Mouse (Mus musculus) lung, postnatal 0 days (tissue): Measurements from ENCODE around the gene Lamtor2. TPM values are rescaled to one million over a fixed set of nuclear protein-coding genes. Genes with fewer than 3 reads are reported as not detected.

ENCODE experiments used
- ATAC-seq: fragments of 200-750 bp; cut with Nextera tagmentation; 2 replicates; pipeline ENCODE4 v1.8.0; 2017; ENCODE audit warnings: moderate library complexity
- DNase-seq: peaks from one replicate; pipeline ENCODE4 v3.0.0-alpha.2; 2016; ENCODE audit warnings: low spot score
- H3K27ac ChIP-seq: fragments of 300-500 bp; sonication (generic); 2 replicates; pipeline ENCODE4 v1.5.1; 2014; ENCODE audit warnings: antibody characterized with exemption, mild to moderate bottlenecking, low read length, mixed read lengths
- H3K27me3 ChIP-seq: fragments of 300-500 bp; sonication (generic); replicated peaks from 2 replicates; pipeline ENCODE4 v1.6.1; 2014; ENCODE audit warnings: low read length, mixed read lengths; ENCODE audit not compliant: insufficient read depth
- H3K36me3 ChIP-seq: fragments of 300-500 bp; sonication (generic); 2 replicates; pipeline ENCODE4 v1.6.1; 2014; ENCODE audit warnings: low read length, mixed read lengths; ENCODE audit not compliant: insufficient read depth
- H3K4me1 ChIP-seq: fragments of 300-500 bp; sonication (generic); 2 replicates; pipeline ENCODE4 v1.6.1; 2014; ENCODE audit warnings: antibody characterized with exemption, low read depth, low read length, mixed read lengths; ENCODE audit not compliant: insufficient read depth
- H3K4me2 ChIP-seq: fragments of 300-500 bp; sonication (generic); replicated peaks from 2 replicates; pipeline ENCODE4 v1.6.1; 2014; ENCODE audit warnings: low read depth, mild to moderate bottlenecking, low read length, moderate library complexity, mixed read lengths
- H3K4me3 ChIP-seq: fragments of 300-500 bp; sonication (generic); 2 replicates; pipeline ENCODE4 v1.5.1; 2014; ENCODE audit warnings: low read depth, low read length
- H3K9ac ChIP-seq: fragments of 300-500 bp; sonication (generic); replicated peaks from 2 replicates; pipeline ENCODE4 v1.6.1; 2014; ENCODE audit warnings: low read depth, mild to moderate bottlenecking
- H3K9me3 ChIP-seq: fragments of 300-500 bp; sonication (generic); 2 replicates; pipeline ENCODE4 v1.6.1; 2016; ENCODE audit warnings: low read length, mixed read lengths
- CTCF ChIP-seq: IDR thresholded peaks from 2 replicates; pipeline ENCODE4 v1.5.1; 2016; ENCODE audit warnings: antibody characterized with exemption, mild to moderate bottlenecking
- EP300 ChIP-seq: IDR thresholded peaks from 2 replicates; pipeline ENCODE4 v1.6.1; 2016; ENCODE audit warnings: antibody characterized with exemption, mild to moderate bottlenecking, control low read depth
- WGBS: fragments of 180-500 bp; shearing (Covaris S2); extraction: QIAGEN DNeasy Blood & Tissue Kit; methylation state at CpG from one replicate; pipeline ENCODE4 v1.1.7; 2014; 5-methylcytosine and 5-hydroxymethylcytosine counted together
- polyA plus RNA-seq: library from polyadenylated mRNA; unstranded; fragments of >200 nt; fragmentation: Nextera tagmentation; extraction: Ambion mirVana; gene quantifications from 2 replicates; pipeline ENCODE4 v1.2.1, GENCODE M21; 2015

Lamtor2 gene
- polyA plus RNA-seq, 1 experiment from 2014 or later, result 138 TPM

DNA sequence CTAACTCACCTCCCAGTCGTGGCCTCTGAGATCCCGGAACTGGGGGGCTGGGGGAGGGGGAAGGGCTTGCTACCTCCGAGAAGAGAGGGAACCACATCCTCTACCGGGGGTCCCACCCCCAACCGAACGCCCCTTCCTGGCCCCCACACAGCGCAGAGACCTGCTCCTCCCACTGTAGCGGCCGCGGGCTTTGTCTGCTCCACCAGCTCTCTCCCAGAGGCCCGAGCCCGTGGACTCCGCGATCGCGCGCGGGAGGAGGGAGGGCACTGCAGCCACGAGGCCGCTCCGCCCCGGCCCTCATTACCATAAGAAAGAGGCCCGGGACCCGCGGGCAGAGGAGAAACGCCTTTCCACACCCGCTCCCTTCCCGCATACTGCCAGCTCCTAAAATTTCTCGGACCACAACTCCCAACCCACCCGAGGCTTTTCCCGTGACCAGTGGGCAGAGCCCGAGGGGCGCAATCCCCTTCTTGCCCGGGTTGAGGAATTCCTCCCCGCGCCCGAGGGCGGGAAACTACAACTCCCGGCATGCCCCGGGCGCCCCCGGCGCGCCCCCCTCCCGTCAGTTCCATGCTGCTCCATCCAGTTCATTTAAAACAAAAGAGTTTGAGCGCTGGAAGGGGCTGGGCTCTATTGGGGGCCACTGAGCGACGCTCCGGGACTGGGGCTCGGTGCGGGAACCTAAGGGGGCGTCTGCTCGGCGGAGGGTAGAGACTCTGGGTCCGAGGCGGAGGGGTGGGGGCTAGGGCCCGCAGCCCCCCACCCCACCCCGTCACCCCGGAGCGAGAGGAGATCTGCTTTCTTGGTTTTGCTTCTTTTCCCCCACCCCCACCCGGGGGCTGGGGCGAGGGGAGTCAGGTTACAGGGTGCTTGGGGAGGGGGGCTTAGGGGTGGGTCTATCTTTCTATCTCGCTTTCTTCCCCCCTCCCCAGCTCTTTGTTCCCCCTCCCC, 21.3 kb downstream of the Lamtor2 start:
- peaks cover 16% of the 10 kb centered on the region; the same call in 1 of the 2 replicates for H3K4me1 ChIP-seq
- H3K27ac ChIP-seq, result peak overlapping the region; percentile 79
- H3K27me3 ChIP-seq, result no peaks in the 10 kb centered on the region
- TF ChIP-seq CTCF (no peak; the same call in 1 of the 2 replicates), EP300 (0 out of 2 replicates have a peak, but pooled peaks have one; percentile 30)
- peak; percentile 82 for ATAC-seq
- 1% methylated on average over 52 of the region's 63 CpGs for WGBS
- peak overlapping the region; percentile 65 for H3K9ac ChIP-seq
- H3K4me3 ChIP-seq, result peak overlapping the region; percentile 79
- H3K9me3 ChIP-seq, result no peaks in the 10 kb centered on the region
- DNase-seq, result peak; percentile 87
- peak overlapping the region; percentile 98 for H3K4me2 ChIP-seq
- H3K36me3 ChIP-seq, result no peaks in the 10 kb centered on the region

DNA sequence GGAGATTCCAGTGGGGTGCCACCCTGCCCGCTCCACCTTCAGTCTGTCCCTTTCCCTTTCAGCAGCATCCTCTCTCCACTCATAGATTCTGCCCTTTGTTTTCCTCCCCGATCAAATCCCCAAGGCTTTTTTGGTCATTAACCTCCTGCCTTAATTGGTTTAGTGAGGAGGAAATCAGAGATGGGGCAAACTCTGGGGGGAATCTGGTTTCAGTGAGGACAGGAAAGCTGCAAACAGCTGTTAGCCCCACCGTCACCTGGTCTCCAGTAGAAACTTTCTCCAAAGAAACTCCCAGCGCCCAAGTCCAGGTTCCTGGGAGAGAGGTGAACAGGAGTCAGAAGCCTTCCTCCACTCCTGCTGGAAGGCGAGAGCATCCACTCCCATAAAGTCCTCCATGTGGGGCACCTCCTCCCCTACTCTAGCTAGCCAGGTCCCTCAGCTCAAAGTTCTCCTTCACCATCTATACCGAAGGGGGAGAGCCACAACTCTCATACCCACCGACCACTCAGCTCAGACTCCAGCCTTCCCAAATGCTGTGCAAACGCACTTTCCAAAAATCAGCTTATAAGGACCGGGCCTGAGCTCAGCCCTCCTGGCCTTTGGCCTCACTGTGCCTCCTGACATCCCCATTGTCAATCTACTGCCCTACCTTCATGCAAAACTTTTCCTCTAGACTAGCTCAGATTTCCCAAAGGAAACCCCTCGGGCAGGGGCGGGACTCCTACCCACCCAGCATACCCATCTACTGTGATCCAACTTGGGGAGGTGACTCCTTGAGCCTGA, 22.6 kb downstream of the Lamtor2 start:
- ATAC-seq, result no peak

GRCm38 (mm10) chr3:88529204-88530000, 23.5 kb downstream of the Lamtor2 start:
- no peak for TF ChIP-seq EP300

More for the DNA sequence above, 22.6 kb downstream of the Lamtor2 start:
- Histone ChIP-seq H3K27ac (no peak overlapping the region), H3K27me3 (no peaks in the 10 kb centered on the region), H3K9me3 (no peaks in the 10 kb centered on the region), H3K4me1 (peaks cover 10% of the 10 kb centered on the region; the same call in 1 of the 2 replicates), H3K4me3 (no peak overlapping the region), H3K36me3 (no peaks in the 10 kb centered on the region), H3K9ac (no peak overlapping the region), H3K4me2 (peak overlapping the region; percentile 98)
- TF ChIP-seq EP300 (no peak), CTCF (no peak)
- WGBS, result 25% methylated on average over 11 of the region's 11 CpGs
- DNase-seq, result no peak

DNA sequence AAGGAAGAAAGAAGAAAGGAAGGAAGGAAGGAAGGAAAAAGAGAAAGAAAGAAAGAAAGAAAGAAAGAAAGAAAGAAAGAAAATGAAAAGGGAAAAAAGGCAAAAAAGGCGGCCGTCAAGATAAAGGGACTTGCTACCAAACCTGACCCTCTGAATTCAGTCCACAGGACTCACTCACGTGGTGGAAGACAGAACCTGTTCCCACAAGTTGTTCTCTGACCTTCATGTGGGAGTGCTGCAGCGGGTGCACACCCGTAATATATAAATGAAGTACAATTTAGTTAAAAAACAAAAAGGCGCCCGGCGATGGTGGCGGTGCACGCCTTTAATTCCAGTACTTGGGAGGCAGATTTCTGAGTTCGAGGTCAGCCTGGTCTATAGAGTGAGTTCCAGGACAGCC, 24.2 kb downstream of the Lamtor2 start:
- DNase-seq (no peak), ATAC-seq (no peak)
- Histone ChIP-seq H3K9me3 (no peaks in the 10 kb centered on the region), H3K4me1 (peaks cover 8% of the 10 kb centered on the region; the same call in 1 of the 2 replicates), H3K27ac (no peak overlapping the region), H3K36me3 (no peaks in the 10 kb centered on the region), H3K4me2 (no peak overlapping the region), H3K27me3 (no peaks in the 10 kb centered on the region), H3K9ac (no peak overlapping the region), H3K4me3 (no peak overlapping the region)
- 86% methylated on average over 11 of the region's 11 CpGs for WGBS
- TF ChIP-seq CTCF (no peak), EP300 (no peak)

More at GRCm38 (mm10) chr3:88529204-88530000, 23.5 kb downstream of the Lamtor2 start:
- Histone ChIP-seq H3K36me3 (no peaks in the 10 kb centered on the region), H3K9ac (no peak overlapping the region), H3K9me3 (no peaks in the 10 kb centered on the region), H3K4me3 (no peak overlapping the region), H3K4me1 (peaks cover 10% of the 10 kb centered on the region; the same call in 1 of the 2 replicates), H3K27me3 (no peaks in the 10 kb centered on the region), H3K27ac (no peak overlapping the region), H3K4me2 (no peak overlapping the region)
- no peak for ATAC-seq
- WGBS, result 45% methylated on average over 7 of the region's 7 CpGs
- no peak for DNase-seq

DNA sequence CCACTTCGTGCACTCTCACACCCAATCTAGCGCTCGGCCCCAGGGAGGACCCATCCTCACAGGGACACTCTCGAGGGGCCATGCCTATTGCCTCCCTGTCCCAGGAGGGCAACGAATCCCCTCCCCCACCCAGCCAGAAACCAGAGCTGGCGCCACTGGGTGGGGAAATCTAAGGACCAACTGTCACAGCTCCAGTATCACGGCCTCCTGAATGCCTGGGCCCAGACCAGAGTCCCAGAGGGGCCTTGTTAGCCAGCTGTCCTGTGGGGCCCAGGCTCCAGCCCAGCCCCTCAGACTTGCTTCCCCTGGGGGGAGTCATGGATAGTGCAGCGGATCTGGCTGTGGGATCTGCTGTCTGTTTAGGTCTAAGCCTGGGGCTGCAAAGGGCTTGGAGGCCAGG, 25.3 kb downstream of the Lamtor2 start:
- Histone ChIP-seq H3K4me1 (peaks cover 7% of the 10 kb centered on the region; the same call in 1 of the 2 replicates), H3K9me3 (no peaks in the 10 kb centered on the region), H3K36me3 (no peaks in the 10 kb centered on the region), H3K27ac (no peak overlapping the region), H3K27me3 (no peaks in the 10 kb centered on the region), H3K4me3 (no peak overlapping the region), H3K9ac (no peak overlapping the region), H3K4me2 (no peak overlapping the region)
- ATAC-seq (no peak), DNase-seq (no peak)
- 51% methylated on average over 8 of the region's 8 CpGs for WGBS
- TF ChIP-seq EP300, result no peak
- no peak for TF ChIP-seq CTCF
